Mouse (Mus musculus) testis, adult 2 months (tissue): Measurements from ENCODE around the gene Vav1.

Source experiments
- CTCF ChIP-seq: fragments of 200-500 bp; IDR thresholded peaks from 2 replicates; pipeline ENCODE4 v1.5.1; 2012; ENCODE audit warnings: low read depth, mild to moderate bottlenecking, inconsistent platforms, low read length, moderate library complexity; ENCODE audit not compliant: control insufficient read depth, insufficient read depth, insufficient replicate concordance
- POLR2A ChIP-seq: fragments of 200-500 bp; IDR thresholded peaks from 2 replicates; pipeline ENCODE4 v1.6.1; 2012; ENCODE audit warnings: low read depth, mild to moderate bottlenecking, inconsistent platforms, low read length, moderate library complexity; ENCODE audit not compliant: control insufficient read depth

DNA sequence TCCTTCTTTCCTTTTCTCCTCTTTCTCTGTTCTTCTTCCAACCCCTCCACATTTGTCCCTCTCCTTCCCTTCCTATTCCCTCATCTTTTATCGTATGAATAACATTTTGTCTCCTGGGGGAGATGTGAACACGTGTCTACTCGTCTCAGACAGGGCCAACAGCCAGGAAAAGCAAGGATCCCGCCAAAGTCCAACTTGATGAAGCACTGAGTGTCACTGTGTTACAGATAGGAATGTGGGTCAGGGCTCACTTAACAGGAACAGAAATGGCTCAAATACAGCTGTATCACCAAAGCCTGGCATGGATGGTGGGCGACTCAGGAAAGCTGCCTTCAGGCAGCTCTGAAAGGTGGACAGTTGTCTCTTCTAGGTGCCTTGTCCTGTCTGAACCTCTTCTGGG lies 10.4 kb downstream of the Vav1 start:
- TF ChIP-seq CTCF: no peak
- no peak for TF ChIP-seq POLR2A
